In genomic region chr9:62997626-62998025, GRCm38 (mm10) we compare ENCODE assay signal across 25 mouse cellular contexts.
"Had no signal": no experiment of that assay in that cellular context is flagged by ENCODE, and none has a peak within 500 bp of the region (broad histone marks: within the 10 kb centered on the region; RNA-seq: fewer than 3 reads in every experiment).

No protein-coding gene starts in this region.

- H3K9me3 ChIP-seq: heart, embryonic 10.5 days; heart, embryonic 12.5 days; hindbrain, embryonic 10.5 days; hindbrain, embryonic 12.5 days; intestine, embryonic 15.5 days; limb, embryonic 10.5 days; limb, embryonic 12.5 days; liver, embryonic 13.5 days; liver, embryonic 15.5 days had no signal

- H3K9ac ChIP-seq: heart, embryonic 12.5 days; hindbrain, embryonic 12.5 days; hindbrain, embryonic 14.5 days; intestine, embryonic 15.5 days; limb, embryonic 12.5 days; liver, embryonic 13.5 days; liver, embryonic 15.5 days had no signal

- H3K4me3 ChIP-seq: heart, adult 2 months; heart, embryonic 10.5 days; heart, embryonic 12.5 days; hindbrain, embryonic 10.5 days; hindbrain, embryonic 12.5 days; intestine, embryonic 15.5 days; layer of hippocampus, adult 2 months; left cerebral cortex, adult 2 months; limb, embryonic 10.5 days; limb, embryonic 12.5 days; liver, embryonic 13.5 days; liver, embryonic 15.5 days had no signal

- H3K4me2 ChIP-seq: heart, embryonic 12.5 days; hindbrain, embryonic 12.5 days; hindbrain, embryonic 14.5 days; intestine, embryonic 15.5 days; limb, embryonic 12.5 days; liver, embryonic 13.5 days; liver, embryonic 15.5 days had no signal

- H3K36me3 ChIP-seq: heart, embryonic 10.5 days; heart, embryonic 12.5 days; hindbrain, embryonic 10.5 days; hindbrain, embryonic 12.5 days; intestine, embryonic 15.5 days; limb, embryonic 10.5 days; limb, embryonic 12.5 days; liver, embryonic 13.5 days; liver, embryonic 15.5 days had no signal

- H3K4me1 ChIP-seq: heart, embryonic 10.5 days; heart, embryonic 12.5 days; hindbrain, embryonic 10.5 days; hindbrain, embryonic 12.5 days; intestine, embryonic 15.5 days; limb, embryonic 12.5 days; liver, embryonic 13.5 days; liver, embryonic 15.5 days had no signal

- ATAC-seq: hindbrain, embryonic 16.5 days; inflammation-experienced regulatory T-cells, adult 6 months; intestine, embryonic 15.5 days; intestine, postnatal 0 days had no signal

- H3K27ac ChIP-seq: heart, adult 2 months; heart, embryonic 10.5 days; hindbrain, embryonic 10.5 days; hindbrain, embryonic 12.5 days; hindbrain, embryonic 14.5 days; intestine, embryonic 15.5 days; layer of hippocampus, adult 2 months; left cerebral cortex, adult 2 months; limb, embryonic 10.5 days; limb, embryonic 12.5 days; liver, embryonic 13.5 days; liver, embryonic 15.5 days had no signal

- H3K27me3 ChIP-seq: heart, embryonic 12.5 days; hindbrain, embryonic 12.5 days; intestine, embryonic 15.5 days; limb, embryonic 12.5 days; liver, embryonic 13.5 days; liver, embryonic 15.5 days had no signal

- DNase-seq: gastrocnemius, postnatal 14 days; gastrocnemius, postnatal 36 days; heart, adult 2 months; heart, postnatal 10 days; heart, postnatal 4 days; kidney, adult 18-20 months; kidney, adult 8-10 months; kidney, postnatal 10 days; kidney, postnatal 4 days; liver; liver, embryonic 13.5 days had no signal
